Mouse (Mus musculus) intestine, postnatal 0 days (tissue): ENCODE results near the gene Hivep2. TPM values are rescaled to one million over a fixed set of nuclear protein-coding genes. Genes with fewer than 3 reads are reported as not detected.

Experiments used
- ATAC-seq: fragments of 200-750 bp; cut with Nextera tagmentation; 2 replicates; pipeline ENCODE4 v1.8.0; 2017; ENCODE audit warnings: mild to moderate bottlenecking, moderate TSS enrichment, moderate library complexity
- H3K27ac ChIP-seq: fragments of 300-500 bp; sonication (generic); 2 replicates; pipeline ENCODE4 v1.5.1; 2014; ENCODE audit warnings: mild to moderate bottlenecking, low read depth, low read length, moderate library complexity
- H3K27me3 ChIP-seq: fragments of 300-500 bp; sonication (generic); replicated peaks from 2 replicates; pipeline ENCODE4 v1.6.1; 2014; ENCODE audit warnings: low read length, mixed read lengths; ENCODE audit not compliant: control insufficient read depth, insufficient read depth
- H3K36me3 ChIP-seq: fragments of 300-500 bp; sonication (generic); 2 replicates; pipeline ENCODE4 v1.6.1; 2014; ENCODE audit warnings: mild to moderate bottlenecking, moderate library complexity; ENCODE audit not compliant: control insufficient read depth, insufficient read depth
- H3K4me1 ChIP-seq: fragments of 300-500 bp; sonication (generic); replicated peaks from 2 replicates; pipeline ENCODE4 v1.6.1; 2014; ENCODE audit warnings: antibody characterized with exemption, low read length, mixed read lengths; ENCODE audit not compliant: control insufficient read depth, insufficient read depth
- H3K4me2 ChIP-seq: fragments of 300-500 bp; sonication (generic); replicated peaks from 2 replicates; pipeline ENCODE4 v1.6.1; 2014; ENCODE audit warnings: low read depth, mild to moderate bottlenecking, moderate library complexity
- H3K4me3 ChIP-seq: fragments of 300-500 bp; sonication (generic); 2 replicates; pipeline ENCODE4 v1.5.1; 2014; ENCODE audit warnings: low read depth, low read length
- H3K9ac ChIP-seq: fragments of 300-500 bp; sonication (generic); 2 replicates; pipeline ENCODE4 v1.6.1; 2014; ENCODE audit warnings: mild to moderate bottlenecking, low read depth, low read length
- H3K9me3 ChIP-seq: fragments of 300-500 bp; sonication (generic); 2 replicates; pipeline ENCODE4 v1.6.1; 2016; ENCODE audit warnings: mixed run types; ENCODE audit not compliant: control insufficient read depth
- CTCF ChIP-seq: sonication (generic); IDR thresholded peaks from 2 replicates; pipeline ENCODE4 v1.5.1; 2016; ENCODE audit warnings: low read depth, mild to moderate bottlenecking, control low read depth, antibody characterized with exemption, moderate library complexity
- WGBS: fragments of 180-500 bp; shearing (Covaris S2); extraction: QIAGEN DNeasy Blood & Tissue Kit; methylation state at CpG from one replicate; pipeline ENCODE4 v1.1.7; 2014; 5-methylcytosine and 5-hydroxymethylcytosine counted together
- polyA plus RNA-seq: library from polyadenylated mRNA; unstranded; fragments of >200 nt; fragmentation: Nextera tagmentation; extraction: Ambion mirVana; gene quantifications from 2 replicates; pipeline ENCODE4 v1.2.1, GENCODE M21; 2015

The Hivep2 gene
- polyA plus RNA-seq, 1 experiment from 2014 or later, result 3.5 TPM

DNA sequence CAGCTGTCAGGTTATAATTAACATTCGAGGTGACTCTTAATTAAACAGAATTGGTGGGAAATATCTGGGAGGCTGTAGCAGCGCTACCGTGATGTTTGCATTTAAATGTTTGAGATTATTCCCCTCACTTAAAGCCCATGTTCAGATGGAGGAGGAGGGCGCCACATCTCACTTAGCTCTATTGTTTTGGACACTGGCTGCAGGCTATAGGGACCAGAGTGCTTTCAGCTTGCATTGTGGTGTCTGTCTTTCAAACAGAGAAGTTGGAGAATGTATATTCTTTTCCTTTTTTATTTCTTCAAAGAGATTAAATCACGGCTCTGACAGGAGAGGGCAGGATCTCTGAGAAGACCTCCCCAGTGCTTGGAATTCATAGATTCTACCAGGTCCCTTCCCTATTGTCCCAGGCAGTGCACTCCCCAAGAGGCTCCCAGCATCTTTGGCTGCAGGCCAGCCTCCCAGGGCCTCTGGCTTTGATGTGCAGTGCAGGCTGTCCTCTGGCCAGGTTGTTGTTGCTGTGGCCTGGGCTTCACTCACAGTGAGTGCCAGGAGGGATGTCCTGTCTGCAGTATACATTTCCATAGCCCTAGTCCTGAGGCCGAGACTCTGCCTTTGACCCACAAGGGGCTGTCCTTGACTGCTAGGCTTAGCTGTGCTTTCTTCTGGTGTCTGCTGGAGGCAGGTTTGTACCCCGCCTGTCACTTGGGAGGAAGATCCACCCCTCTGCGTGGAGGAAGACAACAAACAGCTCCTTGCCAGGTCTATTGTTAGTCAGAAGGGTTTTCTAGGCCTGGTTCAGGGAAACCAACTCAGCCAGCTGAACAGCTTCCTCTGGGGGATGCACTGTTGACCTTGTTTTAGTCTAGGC, 90.9 kb downstream of the Hivep2 start:
- WGBS, result 60% methylated on average over 8 of the region's 8 CpGs
- no peak for ATAC-seq

GRCm38 (mm10) chr10:14057841-14058605, 92.1 kb downstream of the Hivep2 start:
- H3K9ac ChIP-seq, result no peak overlapping the region
- no peaks in the 10 kb centered on the region for H3K9me3 ChIP-seq
- 87% methylated on average over 11 of the region's 11 CpGs for WGBS
- ATAC-seq, result no peak
- H3K4me2 ChIP-seq, result no peak overlapping the region
- TF ChIP-seq CTCF, result no peak
- no peaks in the 10 kb centered on the region for H3K36me3 ChIP-seq
- no peaks in the 10 kb centered on the region for H3K27me3 ChIP-seq
- peaks cover 6% of the 10 kb centered on the region; the same call in 1 of the 2 replicates for H3K4me1 ChIP-seq
- H3K4me3 ChIP-seq, result no peak overlapping the region
- no peak overlapping the region for H3K27ac ChIP-seq

More for the DNA sequence above, 90.9 kb downstream of the Hivep2 start:
- Histone ChIP-seq H3K27me3 (no peaks in the 10 kb centered on the region), H3K4me2 (no peak overlapping the region), H3K9me3 (no peaks in the 10 kb centered on the region), H3K9ac (no peak overlapping the region), H3K4me3 (no peak overlapping the region), H3K36me3 (no peaks in the 10 kb centered on the region), H3K27ac (no peak overlapping the region), H3K4me1 (peaks cover 6% of the 10 kb centered on the region; the same call in 1 of the 2 replicates)
- no peak for TF ChIP-seq CTCF

- WGBS, result 61% methylated on average over 2 of the region's 2 CpGs
- no peak overlapping the region for H3K4me2 ChIP-seq
- H3K36me3 ChIP-seq, result no peaks in the 10 kb centered on the region
- H3K27me3 ChIP-seq, result no peaks in the 10 kb centered on the region
- no peak overlapping the region for H3K4me3 ChIP-seq
- TF ChIP-seq CTCF, result no peak
- H3K4me1 ChIP-seq, result peaks cover 6% of the 10 kb centered on the region; the same call in 1 of the 2 replicates
- H3K27ac ChIP-seq, result no peak overlapping the region
- H3K9me3 ChIP-seq, result no peaks in the 10 kb centered on the region
- no peak for ATAC-seq
- no peak overlapping the region for H3K9ac ChIP-seq
Measured at GRCm38 (mm10) chr10:14058742-14059141, 92.9 kb downstream of the Hivep2 start.

DNA sequence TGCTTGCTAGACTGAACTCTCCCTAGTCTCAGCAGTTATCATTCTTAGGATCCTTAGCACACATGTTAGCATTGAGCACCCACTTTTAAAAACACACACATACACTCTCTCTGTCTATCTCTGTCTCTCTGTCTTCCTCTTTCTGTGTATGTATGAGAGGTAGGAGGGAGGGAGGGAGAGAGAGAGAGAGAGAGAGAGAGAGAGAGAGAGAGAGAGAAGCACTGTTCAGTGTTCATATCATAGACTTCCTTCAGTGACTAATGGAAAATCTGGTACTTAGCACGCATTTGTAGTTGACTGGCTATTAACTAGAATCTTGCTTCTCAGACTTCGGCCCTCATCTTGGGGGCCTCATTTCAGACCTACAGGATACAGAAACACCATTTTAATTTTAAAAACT, 93.7 kb downstream of the Hivep2 start:
- Histone ChIP-seq H3K36me3 (no peaks in the 10 kb centered on the region), H3K27me3 (no peaks in the 10 kb centered on the region), H3K9me3 (no peaks in the 10 kb centered on the region), H3K27ac (no peak overlapping the region), H3K4me1 (peaks cover 6% of the 10 kb centered on the region; the same call in 1 of the 2 replicates), H3K4me2 (no peak overlapping the region), H3K9ac (no peak overlapping the region), H3K4me3 (no peak overlapping the region)
- no peak for TF ChIP-seq CTCF
- no peak for ATAC-seq
- WGBS, result 86% methylated on average over 2 of the region's 2 CpGs

GRCm38 (mm10) chr10:14060302-14060701, 94.4 kb downstream of the Hivep2 start:
- TF ChIP-seq CTCF, result no peak
- Histone ChIP-seq H3K27me3 (no peaks in the 10 kb centered on the region), H3K36me3 (no peaks in the 10 kb centered on the region), H3K4me3 (no peak overlapping the region), H3K9me3 (no peaks in the 10 kb centered on the region), H3K9ac (no peak overlapping the region), H3K27ac (no peak overlapping the region), H3K4me1 (peaks cover 5% of the 10 kb centered on the region; the same call in 1 of the 2 replicates), H3K4me2 (no peak overlapping the region)
- 77% methylated on average over 2 of the region's 2 CpGs for WGBS
- no peak for ATAC-seq

DNA sequence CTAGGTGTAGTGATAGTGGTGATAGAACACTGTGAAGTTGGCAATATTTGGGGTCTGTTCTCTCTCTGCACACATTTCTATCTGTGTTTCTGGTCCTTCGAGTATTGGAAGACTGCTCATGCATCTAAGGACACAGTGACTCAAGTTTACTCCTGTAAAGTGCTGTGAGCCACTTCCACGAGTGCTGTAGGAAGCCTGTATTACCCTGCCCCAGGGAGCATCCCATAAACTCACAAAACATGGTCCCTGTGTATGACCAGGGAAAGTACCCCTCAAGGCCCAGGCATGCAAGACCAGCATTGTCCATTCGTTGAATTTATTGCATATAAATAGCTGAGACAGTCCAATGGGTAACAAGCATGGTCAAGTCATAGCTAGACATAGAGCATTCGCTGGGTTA, 97.4 kb downstream of the Hivep2 start:
- Histone ChIP-seq H3K4me2 (no peak overlapping the region), H3K4me3 (no peak overlapping the region), H3K9me3 (no peaks in the 10 kb centered on the region), H3K4me1 (no peaks in the 10 kb centered on the region), H3K9ac (no peak overlapping the region), H3K27ac (no peak overlapping the region), H3K27me3 (no peaks in the 10 kb centered on the region), H3K36me3 (no peaks in the 10 kb centered on the region)
- ATAC-seq, result no peak
- no peak for TF ChIP-seq CTCF
- WGBS, result 79% methylated on average over 4 of the region's 4 CpGs
